Mouse (Mus musculus) forebrain, embryonic 15.5 days (tissue): Measurements from ENCODE around the gene Ucp3. TPM values are rescaled to one million over a fixed set of nuclear protein-coding genes. Genes with fewer than 3 reads are reported as not detected.

Experiments
- ATAC-seq: fragments of 200-750 bp; cut with Nextera tagmentation; replicated peaks from 2 replicates; pipeline ENCODE4 v1.8.0; 2017; ENCODE audit warnings: mild to moderate bottlenecking, moderate TSS enrichment, moderate library complexity
- H3K27ac ChIP-seq: fragments of 300-500 bp; sonication (generic); replicated peaks from 2 replicates; pipeline ENCODE4 v1.5.1; 2015; ENCODE audit warnings: mild to moderate bottlenecking, inconsistent platforms
- H3K27me3 ChIP-seq: fragments of 300-500 bp; sonication (generic); 2 replicates; pipeline ENCODE4 v1.6.1; 2015; ENCODE audit warnings: inconsistent platforms
- H3K36me3 ChIP-seq: fragments of 300-500 bp; sonication (generic); 2 replicates; pipeline ENCODE4 v1.6.1; 2015; ENCODE audit warnings: mild to moderate bottlenecking, inconsistent platforms
- H3K4me1 ChIP-seq: fragments of 300-500 bp; sonication (generic); 2 replicates; pipeline ENCODE4 v1.6.1; 2015; ENCODE audit warnings: inconsistent platforms
- H3K4me2 ChIP-seq: fragments of 300-500 bp; sonication (generic); replicated peaks from 2 replicates; pipeline ENCODE4 v1.6.1; 2015; ENCODE audit warnings: mild to moderate bottlenecking, inconsistent platforms
- H3K4me3 ChIP-seq: fragments of 300-500 bp; sonication (generic); 2 replicates; pipeline ENCODE4 v1.5.1; 2015; ENCODE audit warnings: mild to moderate bottlenecking, inconsistent platforms
- H3K9ac ChIP-seq: fragments of 300-500 bp; sonication (generic); replicated peaks from 2 replicates; pipeline ENCODE4 v1.6.1; 2015; ENCODE audit warnings: mild to moderate bottlenecking, inconsistent platforms
- H3K9me3 ChIP-seq: fragments of 300-500 bp; sonication (generic); 2 replicates; pipeline ENCODE4 v1.6.1; 2016; ENCODE audit warnings: inconsistent platforms
- WGBS: fragments of 180-500 bp; shearing (Covaris S2); methylation state at CpG from one replicate; pipeline ENCODE4 v1.1.7; 2015; ENCODE audit warnings: mixed read lengths; 5-methylcytosine and 5-hydroxymethylcytosine counted together
- polyA plus RNA-seq: library from polyadenylated mRNA; unstranded; fragments of >200 nt; fragmentation: Nextera tagmentation; extraction: Ambion mirVana; gene quantifications from 2 replicates; pipeline ENCODE4 v1.2.1, GENCODE M21; 2015

Ucp3 gene
- polyA plus RNA-seq, 1 experiment from 2014 or later: not detected

DNA sequence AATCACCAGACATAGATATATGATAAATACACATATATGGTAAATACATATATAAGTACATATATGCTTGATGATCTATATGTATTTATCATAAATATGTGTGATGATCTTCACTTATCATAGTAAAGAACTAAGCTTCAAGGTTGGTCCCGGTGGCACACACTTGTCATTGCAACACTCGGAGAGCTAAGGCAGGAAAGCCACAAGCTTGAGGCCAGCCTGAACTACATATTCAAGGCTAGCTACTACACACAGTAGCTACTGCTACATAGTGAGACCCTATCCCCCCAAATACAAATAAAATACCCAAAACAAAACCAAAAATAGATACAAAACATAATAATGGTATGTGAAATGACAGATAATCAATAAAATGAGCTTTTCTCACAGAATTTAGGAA lies 63.0 kb downstream of the Ucp3 start:
- Histone ChIP-seq H3K36me3 (peaks cover 13% of the 10 kb centered on the region), H3K9me3 (no peaks in the 10 kb centered on the region), H3K27me3 (no peaks in the 10 kb centered on the region), H3K27ac (no peak overlapping the region), H3K9ac (no peak overlapping the region), H3K4me1 (peaks cover 11% of the 10 kb centered on the region), H3K4me2 (no peak overlapping the region), H3K4me3 (no peak overlapping the region)
- 81% methylated on average over 2 of the region's 2 CpGs for WGBS
- no peak for ATAC-seq

Other genes with a start within 250 kb of the Ucp3 start
- gene Pgm2l1, start 245.6 kb upstream of the Ucp3 start, polyA plus RNA-seq: 13.5 and 14.5 TPM in 2 replicates
- 2.4 and 2.7 TPM in 2 replicates for gene P4ha3, start 187.5 kb upstream of the Ucp3 start, polyA plus RNA-seq
- 28.8 and 29.7 TPM in 2 replicates for gene C2cd3, start 100.8 kb upstream of the Ucp3 start, polyA plus RNA-seq
- 145 and 155 TPM in 2 replicates for gene Ppme1, start 100.7 kb upstream of the Ucp3 start, polyA plus RNA-seq
- 47.4 and 48.4 TPM in 2 replicates for gene Ucp2, start 20.3 kb downstream of the Ucp3 start, polyA plus RNA-seq
- gene Dnajb13, start 42.0 kb downstream of the Ucp3 start, polyA plus RNA-seq: 2.6 and 4.9 TPM in 2 replicates
- gene Coa4, start 64.1 kb downstream of the Ucp3 start, polyA plus RNA-seq: 14.1 and 14.9 TPM in 2 replicates
- 194 and 207 TPM in 2 replicates for gene Rab6a, start 134.4 kb downstream of the Ucp3 start, polyA plus RNA-seq
- 74.9 and 76.3 TPM in 2 replicates for gene Mrpl48, start 135.3 kb downstream of the Ucp3 start, polyA plus RNA-seq
- gene Plekhb1, start 189.4 kb downstream of the Ucp3 start, polyA plus RNA-seq: 4.7 and 6.8 TPM in 2 replicates
- 115 and 116 TPM in 2 replicates for gene Fam168a, start 233.6 kb downstream of the Ucp3 start, polyA plus RNA-seq